Mouse (Mus musculus) MEL (cell line): ENCODE measurements around the gene Ankrd44. TPM values are rescaled to one million over a fixed set of nuclear protein-coding genes. Genes with fewer than 3 reads are reported as not detected.

Source experiments
- DNase-seq: peaks from one replicate; pipeline ENCODE4 v3.0.0; 2011; ENCODE audit warnings: low read depth, low spot score
- H3K27ac ChIP-seq: 2 replicates; pipeline ENCODE4 v1.5.1; 2012; ENCODE audit warnings: low read depth, mild to moderate bottlenecking, control low read depth, low read length, moderate library complexity; ENCODE audit not compliant: control insufficient read depth
- H3K27me3 ChIP-seq, 2 experiments: fragments of 150-350 bp in 1 of 2; sonication (generic) in 1 of 2; 2 replicates each; pipeline ENCODE4 v1.6.1; 2012; ENCODE audit warnings: low read length in 2 of 2, mild to moderate bottlenecking in 2 of 2, improper control_type of control experiment in 1 of 2, moderate library complexity in 1 of 2; ENCODE audit not compliant: insufficient read depth in 2 of 2, control insufficient read depth in 1 of 2
- H3K36me3 ChIP-seq, 2 experiments: 2 replicates each; pipeline ENCODE4 v1.6.1; 2012 to 2014; ENCODE audit warnings: low read length in 2 of 2, improper control_type of control experiment in 1 of 2, inconsistent platforms in 1 of 2, mild to moderate bottlenecking in 1 of 2; ENCODE audit not compliant: insufficient read depth in 2 of 2, control insufficient read depth in 1 of 2
- H3K4me1 ChIP-seq, 2 experiments: fragments of 150-350 bp in 1 of 2; sonication (generic) in 1 of 2; 2 replicates each; pipeline ENCODE4 v1.6.1; 2012; ENCODE audit warnings: low read length in 2 of 2, improper control_type of control experiment in 1 of 2, mild to moderate bottlenecking in 1 of 2; ENCODE audit not compliant: insufficient read depth in 2 of 2, control insufficient read depth in 1 of 2
- H3K4me3 ChIP-seq, 2 experiments: fragments of 150-350 bp in 1 of 2; sonication (generic) in 1 of 2; 2 replicates each; pipeline ENCODE4 v1.5.1; 2012; ENCODE audit warnings: low read depth in 2 of 2, low read length in 2 of 2, mild to moderate bottlenecking in 2 of 2, moderate library complexity in 2 of 2, control low read depth in 1 of 2, improper control_type of control experiment in 1 of 2; ENCODE audit not compliant: control insufficient read depth in 1 of 2, insufficient read depth in 1 of 2
- H3K79me2 ChIP-seq: 2 replicates; pipeline ENCODE4 v1.6.1; 2012; ENCODE audit warnings: mild to moderate bottlenecking, low read length, moderate library complexity; ENCODE audit not compliant: control insufficient read depth, poor library complexity, insufficient read depth
- H3K9ac ChIP-seq: 2 replicates; pipeline ENCODE4 v1.6.1; 2012; ENCODE audit warnings: low read depth, mild to moderate bottlenecking, control low read depth, low read length, moderate library complexity; ENCODE audit not compliant: control insufficient read depth, poor library complexity, severe bottlenecking
- H3K9me3 ChIP-seq: fragments of 150-350 bp; sonication (generic); replicated peaks from 2 replicates; pipeline ENCODE4 v1.6.1; 2012; ENCODE audit warnings: mild to moderate bottlenecking, low read length, improper control_type of control experiment, moderate library complexity; ENCODE audit not compliant: insufficient read depth
- CHD1 ChIP-seq: IDR thresholded peaks from 2 replicates; pipeline ENCODE4 v1.6.1; 2012; ENCODE audit warnings: low read depth, mild to moderate bottlenecking, inconsistent platforms, low read length, improper control_type of control experiment
- CTCF ChIP-seq, 3 experiments: IDR thresholded peaks in 2 of 3; conservative IDR thresholded peaks in 1 of 3; 2 replicates each; pipeline ENCODE4 v1.5.1; 2011 to 2012; ENCODE audit warnings: low read length in 3 of 3, low read depth in 2 of 3, mild to moderate bottlenecking in 2 of 3, improper control_type of control experiment in 1 of 3, inconsistent platforms in 1 of 3, mixed read lengths in 1 of 3, moderate library complexity in 1 of 3; ENCODE audit not compliant: control insufficient read depth in 1 of 3, insufficient read depth in 1 of 3, poor library complexity in 1 of 3, severe bottlenecking in 1 of 3
- EP300 ChIP-seq, 2 experiments: IDR thresholded peaks; 2 replicates each; pipeline ENCODE4 v1.6.1; 2011; ENCODE audit warnings: improper control_type of control experiment in 2 of 2, low read length in 2 of 2, low read depth in 1 of 2, mild to moderate bottlenecking in 1 of 2
- ETS1 ChIP-seq: IDR thresholded peaks from 2 replicates; pipeline ENCODE4 v1.6.1; 2012; ENCODE audit warnings: low read depth, mild to moderate bottlenecking, inconsistent platforms, low read length, improper control_type of control experiment, moderate library complexity
- GATA1 ChIP-seq: IDR thresholded peaks from 2 replicates; pipeline ENCODE4 v1.6.1; 2011; ENCODE audit warnings: low read depth, low read length, improper control_type of control experiment
- MAZ ChIP-seq: IDR thresholded peaks from 2 replicates; pipeline ENCODE4 v1.6.1; 2012; ENCODE audit warnings: low read depth, mild to moderate bottlenecking, inconsistent platforms, low read length, improper control_type of control experiment
- MEF2A ChIP-seq: IDR thresholded peaks from 2 replicates; pipeline ENCODE4 v1.6.1; 2014; ENCODE audit warnings: low read depth, mild to moderate bottlenecking, inconsistent platforms, low read length, improper control_type of control experiment; ENCODE audit not compliant: poor library complexity, insufficient replicate concordance, severe bottlenecking; ENCODE audit errors: extremely low read depth
- NELFE ChIP-seq: IDR thresholded peaks from 2 replicates; pipeline ENCODE4 v1.6.1; 2011; ENCODE audit warnings: low read depth, low read length, improper control_type of control experiment
- POLR2AphosphoS2 ChIP-seq: IDR thresholded peaks from 2 replicates; pipeline ENCODE4 v1.6.1; 2011; ENCODE audit warnings: low read length, improper control_type of control experiment
- RAD21 ChIP-seq: IDR thresholded peaks from 2 replicates; pipeline ENCODE4 v1.6.1; 2011; ENCODE audit warnings: mild to moderate bottlenecking, low read depth, low read length, improper control_type of control experiment
- RCOR1 ChIP-seq: IDR thresholded peaks from 2 replicates; pipeline ENCODE4 v1.6.1; 2012; ENCODE audit warnings: low read depth, mild to moderate bottlenecking, inconsistent platforms, low read length, improper control_type of control experiment
- SIN3A ChIP-seq: IDR thresholded peaks from 2 replicates; pipeline ENCODE4 v1.6.1; 2012; ENCODE audit warnings: low read length, improper control_type of control experiment, inconsistent platforms
- SMC3 ChIP-seq: IDR thresholded peaks from 2 replicates; pipeline ENCODE4 v1.6.1; 2011; ENCODE audit warnings: low read depth, low read length, improper control_type of control experiment
- TAL1 ChIP-seq: IDR thresholded peaks from 2 replicates; pipeline ENCODE4 v1.6.1; 2012; ENCODE audit warnings: mild to moderate bottlenecking, inconsistent platforms, low read length, moderate library complexity, mixed read lengths
- UBTF ChIP-seq: IDR thresholded peaks from 2 replicates; pipeline ENCODE4 v1.6.1; 2012; ENCODE audit warnings: low read depth, mild to moderate bottlenecking, inconsistent platforms, low read length, improper control_type of control experiment, moderate library complexity, borderline replicate concordance; ENCODE audit not compliant: insufficient read depth
- ZC3H11A ChIP-seq: IDR thresholded peaks from 2 replicates; pipeline ENCODE4 v1.6.1; 2012; ENCODE audit warnings: low read depth, mild to moderate bottlenecking, inconsistent platforms, low read length, improper control_type of control experiment
- ZNF384 ChIP-seq: IDR thresholded peaks from 2 replicates; pipeline ENCODE4 v1.6.1; 2012; ENCODE audit warnings: low read depth, mild to moderate bottlenecking, inconsistent platforms, low read length, improper control_type of control experiment
- polyA plus RNA-seq, 2 experiments: library from polyadenylated mRNA; stranded (reverse) in 1 of 2; unstranded in 1 of 2; fragments of >175 nt in 1 of 2; fragments of >200 nt in 1 of 2; gene quantifications; 2 replicates each; pipeline versions ENCODE4 v1.2.1 to v1.2.4; 2012; ENCODE audit warnings: low replicate concordance in 2 of 2, low read depth in 1 of 2; ENCODE audit not compliant: insufficient read length in 2 of 2, insufficient read depth in 1 of 2, missing spikeins in 1 of 2
- total RNA-seq: library from RNA; depleted of rRNA; stranded (reverse); fragments of 300-350 nt; gene quantifications from 2 replicates; pipeline ENCODE4 v1.2.3, GENCODE M21; 2012

Gene Ankrd44
- total and polyA plus RNA-seq, 3 experiments = 2.3 to 4.4 TPM; not detected in 1

DNA sequence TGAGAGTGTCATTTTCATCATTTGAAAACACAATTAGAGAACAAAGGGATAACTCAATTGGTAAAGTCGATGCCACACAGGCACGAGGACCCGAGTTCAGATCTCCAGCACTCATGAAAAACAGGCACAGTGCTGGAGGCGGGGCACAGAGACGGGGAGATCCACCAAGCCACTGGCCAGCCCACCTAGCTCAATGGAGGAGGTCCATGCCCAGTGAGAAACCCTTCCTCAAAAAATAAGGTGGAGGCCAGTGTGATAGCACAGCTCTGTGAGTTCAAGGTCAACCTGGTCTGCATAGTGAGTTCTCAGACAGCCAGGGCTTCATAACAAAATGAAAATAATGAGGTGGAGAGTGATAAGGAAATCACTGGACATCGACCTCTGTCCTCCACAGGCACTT is 93.0 kb downstream of the Ankrd44 start:
- no peak overlapping the region for H3K9ac ChIP-seq
- H3K4me3 ChIP-seq = no peak overlapping the region
- no peaks in the 10 kb centered on the region for H3K79me2 ChIP-seq
- no peak for DNase-seq
- TF ChIP-seq EP300 (IDR thresholded peaks at IDR 0.05; ENCODE audit: low read depth in 1 of 2, low read length in 2 of 2) (no peak), NELFE (no peak), CHD1 (no peak), UBTF (no peak), RCOR1 (no peak), ZNF384 (no peak)
- no peaks in the 10 kb centered on the region for H3K36me3 ChIP-seq
- no peak overlapping the region for H3K27ac ChIP-seq
- H3K27me3 ChIP-seq = no peaks in the 10 kb centered on the region
- H3K9me3 ChIP-seq = no peaks in the 10 kb centered on the region
- H3K4me1 ChIP-seq = 0 out of 4 replicates have a peak, but pooled peaks cover 0 to 2% of the 10 kb centered on the region in 2 experiments

DNA sequence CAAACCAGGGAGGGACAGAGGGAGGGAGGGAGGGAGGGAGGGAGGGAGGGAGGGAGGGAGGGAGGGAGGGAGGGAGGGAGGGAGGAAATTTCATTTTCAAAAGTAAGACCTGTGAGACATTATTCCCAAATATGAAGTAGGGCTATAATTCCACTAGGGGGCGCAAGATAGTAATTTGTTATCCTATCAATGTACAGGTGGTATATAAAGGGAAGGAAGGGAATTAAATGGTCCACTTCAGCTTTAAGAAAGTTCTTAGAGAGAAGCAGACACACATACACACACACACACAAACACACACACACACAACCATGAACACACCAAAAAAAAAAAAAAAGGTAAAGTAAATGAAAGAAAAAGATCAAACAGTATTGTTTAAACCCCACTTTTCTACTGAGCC is 93.4 kb downstream of the Ankrd44 start:
- DNase-seq = peak; percentile 74
- no peaks in the 10 kb centered on the region for H3K79me2 ChIP-seq
- H3K27ac ChIP-seq = no peak overlapping the region

DNA sequence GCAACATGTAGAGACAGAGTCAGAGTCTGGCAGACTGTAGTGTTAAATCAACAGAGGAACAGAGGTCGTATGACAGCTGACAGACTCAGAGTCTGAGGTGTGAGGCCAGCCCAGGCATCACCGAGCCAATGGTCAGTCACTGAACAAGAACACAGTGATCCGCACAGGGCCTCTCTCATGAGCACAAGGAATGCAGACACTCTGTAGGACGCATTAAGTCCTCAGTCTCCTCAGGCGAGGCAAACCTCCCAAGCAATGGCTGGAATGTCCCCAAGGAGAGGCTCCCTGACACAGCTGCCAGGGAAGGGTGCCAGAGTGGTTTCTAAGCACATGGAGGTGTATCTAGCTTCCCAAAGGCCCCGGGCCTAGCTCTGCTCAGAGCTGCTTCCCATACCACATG is 96.0 kb downstream of the Ankrd44 start:
- Histone ChIP-seq H3K79me2 (no peaks in the 10 kb centered on the region), H3K4me3 (no peak overlapping the region), H3K36me3 (peaks cover 0 to 8% of the 10 kb centered on the region in 2 experiments; a peak in 2 of 4 replicates), H3K27me3 (no peaks in the 10 kb centered on the region), H3K27ac (no peak overlapping the region), H3K9me3 (no peaks in the 10 kb centered on the region), H3K9ac (no peak overlapping the region), H3K4me1 (peaks cover 2 to 14% of the 10 kb centered on the region in 2 experiments; a peak in 3 of 4 replicates)
- DNase-seq = no peak
- TF ChIP-seq SIN3A (no peak), POLR2AphosphoS2 (no peak), TAL1 (no peak)

More for the DNA sequence above, 93.4 kb downstream of the Ankrd44 start:
- H3K4me1 ChIP-seq = 0 out of 4 replicates have a peak, but pooled peaks cover 0 to 2% of the 10 kb centered on the region in 2 experiments
- no peaks in the 10 kb centered on the region for H3K27me3 ChIP-seq
- H3K9ac ChIP-seq = no peak overlapping the region
- H3K4me3 ChIP-seq = no peak overlapping the region
- no peaks in the 10 kb centered on the region for H3K9me3 ChIP-seq
- no peaks in the 10 kb centered on the region for H3K36me3 ChIP-seq
- TF ChIP-seq SMC3 = peak; percentile 87
- no peak for TF ChIP-seq MAZ
- peak; percentile 93 for TF ChIP-seq ZC3H11A
- no peak for TF ChIP-seq MEF2A
- TF ChIP-seq CTCF (IDR thresholded peaks at IDR 0.05 in 2 of 3, conservative IDR thresholded peaks at IDR 0.05 in 1 of 3; ENCODE audit: control insufficient read depth in 1 of 3, insufficient read depth in 1 of 3, low read depth in 2 of 3, low read length in 3 of 3, poor library complexity in 1 of 3, severe bottlenecking in 1 of 3) = peak in 2 of 3 experiments; percentile 8 to 76; a peak in 3 of 6 replicates
- no peak for TF ChIP-seq ETS1
- no peak for TF ChIP-seq GATA1
- TF ChIP-seq RAD21 = peak; percentile 84
